Mouse (Mus musculus): ENCODE measurements around the gene Dalrd3. TPM values are rescaled to one million over a fixed set of nuclear protein-coding genes. Genes with fewer than 3 reads are reported as not detected.

Gene Dalrd3
- polyA plus RNA-seq, 2 experiments from 2014 or later = 65.5 to 75.7 TPM

Other genes starting within 250 kb of the Dalrd3 start
- 100 to 1,000 TPM; 464 to 565 TPM for gene Gpx1, start 231.0 kb upstream of the Dalrd3 start, polyA plus RNA-seq (2017; shearing (Covaris generic))
- 100 to 1,000 TPM; 102 to 155 TPM for gene Usp4, start 222.0 kb upstream of the Dalrd3 start, polyA plus RNA-seq (2017; shearing (Covaris generic))
- 1 to 10 TPM in 1 of 2 experiments, not detected in 1; 1.6 TPM for gene 1700102P08Rik, start 177.1 kb upstream of the Dalrd3 start, polyA plus RNA-seq (2017; shearing (Covaris generic))
- gene Ccdc36, start 141.4 kb upstream of the Dalrd3 start, polyA plus RNA-seq (2017; shearing (Covaris generic)) = under 1 TPM in 1 of 2 experiments, not detected in 1; 0.11 TPM
- gene BC048562, start 133.4 kb upstream of the Dalrd3 start, polyA plus RNA-seq (2017; shearing (Covaris generic)) = not detected
- gene Ccdc71, start 109.4 kb upstream of the Dalrd3 start, polyA plus RNA-seq (2017; shearing (Covaris generic)) = 10 to 100 TPM; 29.9 to 39.2 TPM
- gene Klhdc8b, start 108.3 kb upstream of the Dalrd3 start, polyA plus RNA-seq (2017; shearing (Covaris generic)) = 1 to 10 TPM; 1.6 to 2.2 TPM
- gene Lamb2, start 90.2 kb upstream of the Dalrd3 start, polyA plus RNA-seq (2017; shearing (Covaris generic)) = under 1 TPM; 0.10 to 0.13 TPM
- gene Usp19, start 79.3 kb upstream of the Dalrd3 start, polyA plus RNA-seq (2017; shearing (Covaris generic)) = 10 to 100 TPM; 15.1 to 16.6 TPM
- gene Qars, start 62.2 kb upstream of the Dalrd3 start, polyA plus RNA-seq (2017; shearing (Covaris generic)) = 100 to 1,000 TPM; 132 to 223 TPM
- gene Qrich1, start 53.1 kb upstream of the Dalrd3 start, polyA plus RNA-seq (2017; shearing (Covaris generic)) = 10 to 100 TPM; 77.2 to 91.3 TPM
- 100 to 1,000 TPM; 155 to 180 TPM for gene Impdh2, start 9.6 kb upstream of the Dalrd3 start, polyA plus RNA-seq (2017; shearing (Covaris generic))
- gene Ndufaf3, start 2.5 kb upstream of the Dalrd3 start, polyA plus RNA-seq (2017; shearing (Covaris generic)) = 10 to 100 TPM; 48.0 to 61.4 TPM
- gene Wdr6, start 8.9 kb downstream of the Dalrd3 start, polyA plus RNA-seq (2017; shearing (Covaris generic)) = 10 to 100 TPM; 29.8 to 56.5 TPM
- gene P4htm, start 27.8 kb downstream of the Dalrd3 start, polyA plus RNA-seq (2017; shearing (Covaris generic)) = 10 to 100 TPM in 1 of 2 experiments, 1 to 10 TPM in 1; 7.8 to 15.5 TPM
- 10 to 100 TPM; 61.3 to 92.7 TPM for gene Arih2, start 79.5 kb downstream of the Dalrd3 start, polyA plus RNA-seq (2017; shearing (Covaris generic))
- 10 to 100 TPM; 40.4 to 61.1 TPM for gene Slc25a20, start 92.2 kb downstream of the Dalrd3 start, polyA plus RNA-seq (2017; shearing (Covaris generic))
- 1 to 10 TPM; 3.7 to 6.7 TPM for gene Prkar2a, start 119.4 kb downstream of the Dalrd3 start, polyA plus RNA-seq (2017; shearing (Covaris generic))
- 10 to 100 TPM; 20.1 to 27.6 TPM for gene Ip6k2, start 213.9 kb downstream of the Dalrd3 start, polyA plus RNA-seq (2017; shearing (Covaris generic))
- gene Nckipsd, start 238.5 kb downstream of the Dalrd3 start, polyA plus RNA-seq (2017; shearing (Covaris generic)) = 1 to 10 TPM; 7.5 to 7.8 TPM